Mouse (Mus musculus): ENCODE results near the gene Cacnb4. TPM values are rescaled to one million over a fixed set of nuclear protein-coding genes. Genes with fewer than 3 reads are reported as not detected.
A peak's percentile ranks its signal among the peaks of the same experiment; 100 is the strongest.

Cacnb4 gene
- total and polyA plus RNA-seq, 3 experiments = not detected

GRCm38 (mm10) chr2:52548401-52548800, 128.2 kb downstream of the Cacnb4 start:
- no peak overlapping the region for H3K9ac ChIP-seq (ENCODE audit: control insufficient read depth, low read depth, low read length, poor library complexity, severe bottlenecking)
- no peak overlapping the region for H3K4me3 ChIP-seq (ENCODE audit: control insufficient read depth in 1 of 2, insufficient read depth in 1 of 2, low read depth in 2 of 2, low read length in 2 of 2)
- no peak for TF ChIP-seq ZC3H11A (IDR thresholded peaks at IDR 0.05; ENCODE audit: low read depth, low read length)
- TF ChIP-seq NELFE (IDR thresholded peaks at IDR 0.05; ENCODE audit: low read depth, low read length) = no peak
- no peak for TF ChIP-seq KAT2A (conservative IDR thresholded peaks at IDR 0.05; ENCODE audit: low read depth, low read length)
- no peak for TF ChIP-seq ETS1 (IDR thresholded peaks at IDR 0.05; ENCODE audit: low read depth, low read length)
- H3K27ac ChIP-seq (ENCODE audit: control insufficient read depth, low read depth, low read length) = no peak overlapping the region
- no peaks in the 10 kb centered on the region for H3K79me2 ChIP-seq (ENCODE audit: control insufficient read depth, insufficient read depth, low read length, poor library complexity)
- no peaks in the 10 kb centered on the region for H3K9me3 ChIP-seq (replicated peaks; ENCODE audit: insufficient read depth, low read length)
- no peaks in the 10 kb centered on the region for H3K36me3 ChIP-seq (ENCODE audit: control insufficient read depth in 1 of 2, insufficient read depth in 2 of 2, low read length in 2 of 2)
- DNase-seq (ENCODE audit: low read depth, low spot score) = peak; percentile 8
- no peaks in the 10 kb centered on the region for H3K4me1 ChIP-seq (ENCODE audit: control insufficient read depth in 1 of 2, insufficient read depth in 2 of 2, low read length in 2 of 2)
- H3K27me3 ChIP-seq (ENCODE audit: control insufficient read depth in 1 of 2, insufficient read depth in 2 of 2, low read length in 2 of 2) = no peaks in the 10 kb centered on the region; a peak in 1 of 4 replicates

GRCm38 (mm10) chr2:52547331-52547730, 129.3 kb downstream of the Cacnb4 start:
- Histone ChIP-seq H3K36me3 (ENCODE audit: control insufficient read depth in 1 of 2, insufficient read depth in 2 of 2, low read length in 2 of 2) (no peaks in the 10 kb centered on the region), H3K27me3 (ENCODE audit: control insufficient read depth in 1 of 2, insufficient read depth in 2 of 2, low read length in 2 of 2) (no peaks in the 10 kb centered on the region; a peak in 1 of 4 replicates), H3K9me3 (replicated peaks; ENCODE audit: insufficient read depth, low read length) (no peaks in the 10 kb centered on the region), H3K4me3 (ENCODE audit: control insufficient read depth in 1 of 2, insufficient read depth in 1 of 2, low read depth in 2 of 2, low read length in 2 of 2) (no peak overlapping the region), H3K9ac (ENCODE audit: control insufficient read depth, low read depth, low read length, poor library complexity, severe bottlenecking) (no peak overlapping the region), H3K27ac (ENCODE audit: control insufficient read depth, low read depth, low read length) (no peak overlapping the region), H3K79me2 (ENCODE audit: control insufficient read depth, insufficient read depth, low read length, poor library complexity) (no peaks in the 10 kb centered on the region), H3K4me1 (ENCODE audit: control insufficient read depth in 1 of 2, insufficient read depth in 2 of 2, low read length in 2 of 2) (no peaks in the 10 kb centered on the region)
- no peak for DNase-seq (ENCODE audit: low read depth, low spot score)
- TF ChIP-seq E2F4 (IDR thresholded peaks at IDR 0.05; ENCODE audit: borderline replicate concordance, low read depth, low read length) = no peak
- no peak for TF ChIP-seq ZMIZ1 (IDR thresholded peaks at IDR 0.05; ENCODE audit: low read depth, low read length)
- TF ChIP-seq MEF2A (IDR thresholded peaks at IDR 0.05; ENCODE audit: extremely low read depth, insufficient replicate concordance, low read depth, low read length, poor library complexity, severe bottlenecking) = no peak
- no peak for TF ChIP-seq SIN3A (IDR thresholded peaks at IDR 0.05; ENCODE audit: low read length)
- no peak for TF ChIP-seq ETS1 (IDR thresholded peaks at IDR 0.05; ENCODE audit: low read depth, low read length)

DNA sequence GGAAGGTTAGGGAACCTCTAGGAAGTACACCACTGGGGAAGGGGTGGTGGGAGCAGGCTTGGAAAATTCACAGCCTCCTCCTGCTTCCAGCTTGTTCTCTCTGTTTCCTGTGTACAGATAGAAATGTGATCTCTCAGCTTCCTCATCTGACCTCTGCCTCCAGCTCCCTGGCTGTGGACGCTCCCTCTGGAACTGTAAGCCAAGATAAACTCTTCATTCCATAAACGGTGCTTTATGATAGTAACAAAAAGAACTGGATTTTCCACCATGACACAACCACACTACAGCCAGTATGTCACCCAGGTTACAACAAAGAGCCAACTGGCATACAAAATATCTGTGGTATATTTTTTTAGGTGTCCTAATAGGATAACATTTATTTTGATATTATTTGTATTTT, 132.1 kb downstream of the Cacnb4 start:
- Histone ChIP-seq H3K27me3 (ENCODE audit: control insufficient read depth in 1 of 2, insufficient read depth in 2 of 2, low read length in 2 of 2) (no peaks in the 10 kb centered on the region; a peak in 1 of 4 replicates), H3K4me1 (ENCODE audit: control insufficient read depth in 1 of 2, insufficient read depth in 2 of 2, low read length in 2 of 2) (no peaks in the 10 kb centered on the region), H3K79me2 (ENCODE audit: control insufficient read depth, insufficient read depth, low read length, poor library complexity) (no peaks in the 10 kb centered on the region), H3K36me3 (ENCODE audit: control insufficient read depth in 1 of 2, insufficient read depth in 2 of 2, low read length in 2 of 2) (no peaks in the 10 kb centered on the region), H3K9me3 (replicated peaks; ENCODE audit: insufficient read depth, low read length) (no peaks in the 10 kb centered on the region), H3K9ac (ENCODE audit: control insufficient read depth, low read depth, low read length, poor library complexity, severe bottlenecking) (no peak overlapping the region), H3K4me3 (ENCODE audit: control insufficient read depth in 1 of 2, insufficient read depth in 1 of 2, low read depth in 2 of 2, low read length in 2 of 2) (no peak overlapping the region), H3K27ac (ENCODE audit: control insufficient read depth, low read depth, low read length) (no peak overlapping the region)
- no peak for TF ChIP-seq ZKSCAN1 (IDR thresholded peaks at IDR 0.05; ENCODE audit: low read depth, low read length)
- no peak for TF ChIP-seq ZC3H11A (IDR thresholded peaks at IDR 0.05; ENCODE audit: low read depth, low read length)
- TF ChIP-seq RAD21 (IDR thresholded peaks at IDR 0.05; ENCODE audit: low read depth, low read length) = no peak
- TF ChIP-seq TAL1 (IDR thresholded peaks at IDR 0.05; ENCODE audit: low read length) = no peak
- TF ChIP-seq USF2 (IDR thresholded peaks at IDR 0.05; ENCODE audit: borderline replicate concordance in 1 of 2, insufficient read depth in 1 of 2, low read depth in 1 of 2, low read length in 2 of 2) = no peak
- no peak for TF ChIP-seq MYB (IDR thresholded peaks at IDR 0.05; ENCODE audit: low read depth, low read length)
- TF ChIP-seq UBTF (IDR thresholded peaks at IDR 0.05; ENCODE audit: borderline replicate concordance, insufficient read depth, low read depth, low read length) = no peak
- no peak for TF ChIP-seq E2F4 (IDR thresholded peaks at IDR 0.05; ENCODE audit: borderline replicate concordance, low read depth, low read length)
- TF ChIP-seq ZNF384 (IDR thresholded peaks at IDR 0.05; ENCODE audit: low read depth, low read length) = no peak
- DNase-seq (ENCODE audit: low read depth, low spot score) = no peak

Data from MEL (cell line).